Mouse (Mus musculus) cerebellum, adult 2 months (tissue): Measurements from ENCODE around the gene Tnfsf10. TPM values are rescaled to one million over a fixed set of nuclear protein-coding genes. Genes with fewer than 3 reads are reported as not detected.

Source experiments
- DNase-seq, 2 experiments: peaks; one replicate each; pipeline ENCODE4 v3.0.0; 2021
- H3K27ac ChIP-seq: fragments of 200-500 bp; 2 replicates; pipeline ENCODE4 v1.5.1; 2012; ENCODE audit warnings: low read length, control low read depth, inconsistent platforms; ENCODE audit not compliant: insufficient read depth
- H3K27me3 ChIP-seq: fragments of 200-500 bp; 2 replicates; pipeline ENCODE4 v1.6.1; 2012; ENCODE audit warnings: inconsistent platforms, mild to moderate bottlenecking, low read length, moderate library complexity; ENCODE audit not compliant: control insufficient read depth, insufficient read depth
- H3K4me1 ChIP-seq: fragments of 200-500 bp; 2 replicates; pipeline ENCODE4 v1.6.1; 2011; ENCODE audit warnings: low read length; ENCODE audit not compliant: control insufficient read depth, insufficient read depth
- H3K4me3 ChIP-seq: fragments of 200-500 bp; replicated peaks from 2 replicates; pipeline ENCODE3; 2011; ENCODE audit warnings: mild to moderate bottlenecking, low read depth, low read length, control low read depth; ENCODE audit not compliant: insufficient read depth
- CTCF ChIP-seq: fragments of 200-500 bp; IDR thresholded peaks from 2 replicates; pipeline ENCODE4 v1.5.1; 2011; ENCODE audit warnings: low read depth, mild to moderate bottlenecking, control low read depth, low read length, moderate library complexity, borderline replicate concordance; ENCODE audit not compliant: insufficient read depth
- POLR2A ChIP-seq: fragments of 200-500 bp; IDR thresholded peaks from 2 replicates; pipeline ENCODE4 v1.6.1; 2011; ENCODE audit warnings: low read length, control low read depth, borderline replicate concordance; ENCODE audit not compliant: insufficient read depth
- WGBS: fragments of 180-500 bp; shearing (Covaris S2); methylation state at CpG from one replicate; pipeline ENCODE4 v1.1.7; 2018; 5-methylcytosine and 5-hydroxymethylcytosine counted together
- polyA plus RNA-seq: library from polyadenylated mRNA; depleted of rRNA; stranded (reverse); fragments of >200 nt; gene quantifications from 2 replicates; pipeline ENCODE4 v1.2.3, GENCODE M21; 2012; rRNA removed

Gene Tnfsf10
- polyA plus RNA-seq, 1 experiment, result 2.0 TPM

DNA sequence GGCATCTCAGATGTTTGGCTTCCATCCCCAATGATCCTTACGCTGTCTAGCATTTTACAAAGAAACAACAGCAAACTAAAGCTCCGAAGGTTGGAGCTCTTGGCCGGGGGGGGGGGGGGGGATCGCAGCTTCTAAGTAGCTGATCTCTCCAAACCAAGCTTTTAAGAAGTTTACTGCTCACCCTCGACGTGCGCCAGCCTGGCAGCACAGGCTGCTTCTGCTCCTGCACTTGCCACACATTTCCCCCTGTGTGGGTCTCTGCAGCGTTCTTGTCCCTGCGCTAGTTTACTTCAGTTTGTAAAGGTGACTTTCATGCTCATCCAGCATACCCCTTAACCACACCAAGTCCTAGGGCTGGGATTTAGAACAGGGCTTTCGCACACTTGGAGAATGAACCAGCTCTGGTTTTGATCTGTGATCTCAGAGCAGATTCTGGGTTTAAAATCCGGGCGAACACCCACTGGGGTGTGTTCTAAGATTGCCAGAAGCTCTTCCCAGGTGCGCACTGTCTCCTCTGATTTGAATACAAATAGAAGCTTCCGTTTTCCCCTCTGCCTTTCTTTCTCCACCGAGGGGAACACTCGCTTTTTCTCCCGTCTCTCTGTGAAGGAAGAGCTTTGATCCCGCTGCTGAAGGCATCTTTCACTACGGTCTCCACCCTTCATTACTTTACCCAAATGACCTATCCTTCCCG lies 53.9 kb downstream of the Tnfsf10 start:
- TF ChIP-seq CTCF (no peak), POLR2A (no peak)
- Histone ChIP-seq H3K27ac (no peak overlapping the region), H3K4me1 (peaks cover 3% of the 10 kb centered on the region; the same call in 1 of the 2 replicates), H3K27me3 (no peaks in the 10 kb centered on the region; the same call in 1 of the 2 replicates), H3K4me3 (no peak overlapping the region)
- no peak for DNase-seq
- WGBS, result 3% methylated on average over 20 of the region's 20 CpGs

DNA sequence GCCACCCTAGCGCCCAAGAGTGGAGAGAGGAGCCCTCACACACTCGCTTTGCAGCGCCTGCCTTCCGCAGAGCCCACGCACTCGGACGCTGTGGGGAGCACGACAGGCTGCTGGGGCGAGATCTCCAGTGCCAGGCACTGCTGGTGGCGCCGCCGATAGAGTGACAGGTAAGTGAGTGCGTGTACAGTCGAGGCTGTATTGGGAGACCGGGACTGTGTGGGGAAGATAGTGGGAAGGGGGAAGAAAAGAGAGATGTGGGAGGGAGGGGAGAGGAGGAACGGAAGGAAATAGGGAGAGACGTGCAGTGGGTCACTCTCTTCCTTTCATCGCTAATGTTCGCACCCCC lies 54.4 kb downstream of the Tnfsf10 start, which contains the start of gene Ghsr:
TSS of gene Ghsr (plus strand) at position 76 of the 346 bp plus-strand sequence.
- WGBS, result under 1% methylated on average over 19 of the region's 19 CpGs
- Histone ChIP-seq H3K4me1 (peaks cover 3% of the 10 kb centered on the region; the same call in 1 of the 2 replicates), H3K4me3 (no peak within 1 kb of the TSS), H3K27me3 (no peaks in the 10 kb centered on the region; the same call in 1 of the 2 replicates), H3K27ac (no peak within 1 kb of the TSS)
- TF ChIP-seq CTCF (no peak), POLR2A (no peak)
- DNase-seq, result no peak

DNA sequence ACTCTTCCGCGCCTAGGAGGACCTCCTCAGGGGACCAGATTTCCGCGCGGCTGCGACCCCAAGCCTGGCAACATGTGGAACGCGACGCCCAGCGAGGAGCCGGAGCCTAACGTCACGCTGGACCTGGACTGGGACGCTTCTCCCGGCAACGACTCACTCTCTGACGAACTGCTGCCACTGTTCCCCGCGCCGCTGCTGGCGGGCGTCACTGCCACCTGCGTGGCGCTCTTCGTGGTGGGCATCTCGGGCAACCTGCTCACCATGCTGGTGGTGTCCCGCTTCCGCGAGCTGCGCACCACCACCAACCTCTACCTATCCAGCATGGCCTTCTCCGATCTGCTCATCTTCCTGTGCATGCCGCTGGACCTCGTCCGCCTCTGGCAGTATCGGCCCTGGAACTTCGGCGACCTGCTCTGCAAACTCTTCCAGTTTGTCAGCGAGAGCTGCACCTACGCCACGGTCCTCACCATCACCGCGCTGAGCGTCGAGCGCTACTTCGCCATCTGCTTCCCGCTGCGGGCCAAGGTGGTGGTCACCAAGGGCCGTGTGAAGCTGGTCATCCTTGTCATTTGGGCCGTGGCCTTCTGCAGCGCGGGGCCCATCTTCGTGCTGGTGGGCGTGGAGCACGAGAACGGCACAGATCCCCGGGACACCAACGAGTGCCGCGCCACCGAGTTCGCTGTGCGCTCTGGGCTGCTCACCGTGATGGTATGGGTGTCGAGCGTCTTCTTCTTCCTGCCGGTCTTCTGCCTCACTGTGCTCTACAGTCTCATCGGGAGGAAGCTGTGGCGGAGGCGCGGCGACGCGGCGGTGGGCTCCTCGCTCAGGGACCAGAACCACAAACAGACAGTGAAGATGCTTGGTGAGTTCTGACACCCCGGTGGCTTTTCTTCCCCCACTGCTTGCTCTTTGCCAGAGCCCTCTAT lies 55.2 kb downstream of the Tnfsf10 start:
- no peak for DNase-seq
- H3K27me3 ChIP-seq, result no peaks in the 10 kb centered on the region; the same call in 1 of the 2 replicates
- peaks cover 3% of the 10 kb centered on the region; the same call in 1 of the 2 replicates for H3K4me1 ChIP-seq
- no peak overlapping the region for H3K4me3 ChIP-seq
- WGBS, result 1% methylated on average over 77 of the region's 77 CpGs
- TF ChIP-seq POLR2A (no peak), CTCF (no peak)
- no peak overlapping the region for H3K27ac ChIP-seq

DNA sequence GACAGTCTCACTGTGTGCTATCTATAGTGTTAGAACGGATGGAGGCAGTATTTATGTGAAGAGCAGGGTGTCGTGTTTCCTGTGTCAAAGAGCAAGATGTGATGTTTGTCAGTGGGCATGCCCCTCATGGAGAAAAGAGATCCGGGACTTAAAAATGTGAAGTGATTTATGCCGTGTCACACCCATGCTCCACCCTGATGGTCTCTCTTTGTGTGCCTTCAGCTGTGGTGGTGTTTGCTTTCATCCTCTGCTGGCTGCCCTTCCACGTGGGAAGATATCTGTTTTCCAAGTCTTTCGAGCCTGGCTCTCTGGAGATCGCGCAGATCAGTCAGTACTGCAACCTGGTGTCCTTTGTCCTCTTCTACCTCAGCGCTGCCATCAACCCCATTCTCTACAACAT lies 57.6 kb downstream of the Tnfsf10 start:
- WGBS, result 64% methylated on average over 9 of the region's 9 CpGs
- TF ChIP-seq CTCF (no peak), POLR2A (no peak)
- no peak overlapping the region for H3K27ac ChIP-seq
- H3K4me3 ChIP-seq, result no peak overlapping the region
- no peaks in the 10 kb centered on the region; the same call in 1 of the 2 replicates for H3K27me3 ChIP-seq
- no peak for DNase-seq
- peaks cover 3% of the 10 kb centered on the region; the same call in 1 of the 2 replicates for H3K4me1 ChIP-seq

GRCm38 (mm10) chr3:27377935-27378334 lies 61.1 kb downstream of the Tnfsf10 start:
- no peak for DNase-seq
- Histone ChIP-seq H3K4me1 (no peaks in the 10 kb centered on the region), H3K27me3 (no peaks in the 10 kb centered on the region; the same call in 1 of the 2 replicates), H3K27ac (no peak overlapping the region), H3K4me3 (no peak overlapping the region)
- TF ChIP-seq CTCF (no peak), POLR2A (no peak)
- WGBS, result 76% methylated on average over 4 of the region's 4 CpGs

- no peak for DNase-seq
- Histone ChIP-seq H3K4me1 (no peaks in the 10 kb centered on the region), H3K4me3 (no peak overlapping the region), H3K27ac (no peak overlapping the region), H3K27me3 (no peaks in the 10 kb centered on the region; the same call in 1 of the 2 replicates)
- WGBS, result 21% methylated on average over 3 of the region's 3 CpGs
- TF ChIP-seq CTCF, result no peak
- TF ChIP-seq POLR2A, result no peak
Observed at GRCm38 (mm10) chr3:27384836-27385235, 68.0 kb downstream of the Tnfsf10 start.

GRCm38 (mm10) chr3:27389923-27390322 lies 73.1 kb downstream of the Tnfsf10 start:
- WGBS, result 50% methylated on average over 1 of the region's 1 CpGs
- no peak for TF ChIP-seq POLR2A
- no peak for TF ChIP-seq CTCF
- H3K4me3 ChIP-seq, result no peak overlapping the region
- no peaks in the 10 kb centered on the region for H3K27me3 ChIP-seq
- no peak for DNase-seq
- H3K4me1 ChIP-seq, result no peaks in the 10 kb centered on the region
- H3K27ac ChIP-seq, result no peak overlapping the region

Other genes with a start within 250 kb of the Tnfsf10 start
- gene Ect2, start 163.2 kb upstream of the Tnfsf10 start, polyA plus RNA-seq, result 0.49 and 0.65 TPM in 2 replicates
- gene Nceh1, start 134.1 kb upstream of the Tnfsf10 start, polyA plus RNA-seq, result 51.5 and 55.8 TPM in 2 replicates
- gene Ghsr, start 54.3 kb downstream of the Tnfsf10 start, polyA plus RNA-seq, result 0.14 and 0.29 TPM in 2 replicates